Mouse (Mus musculus) lung, adult 2 months (tissue): Measurements from ENCODE around the gene Olfr139. TPM values are rescaled to one million over a fixed set of nuclear protein-coding genes. Genes with fewer than 3 reads are reported as not detected.

Source experiments
- DNase-seq: peaks from one replicate; pipeline ENCODE4 v3.0.0; 2022
- H3K4me1 ChIP-seq: fragments of 200-500 bp; 2 replicates; pipeline ENCODE4 v1.6.1; 2011; ENCODE audit warnings: low read length; ENCODE audit not compliant: control insufficient read depth, insufficient read depth
- H3K4me3 ChIP-seq: fragments of 200-500 bp; replicated peaks from 2 replicates; pipeline ENCODE3; 2011; ENCODE audit warnings: low read depth, mild to moderate bottlenecking, control low read depth, low read length; ENCODE audit errors: extremely low read depth
- CTCF ChIP-seq: fragments of 200-500 bp; IDR thresholded peaks from 2 replicates; pipeline ENCODE4 v1.5.1; 2011; ENCODE audit warnings: mild to moderate bottlenecking, low read length, control low read depth; ENCODE audit not compliant: insufficient read depth
- POLR2A ChIP-seq: fragments of 200-500 bp; IDR thresholded peaks from 2 replicates; pipeline ENCODE4 v1.6.1; 2011; ENCODE audit warnings: low read depth, mild to moderate bottlenecking, control low read depth, low read length, borderline replicate concordance; ENCODE audit errors: extremely low read depth
- WGBS: fragments of 180-500 bp; shearing (Covaris S2); methylation state at CpG from one replicate; pipeline ENCODE4 v1.1.7; 2018; 5-methylcytosine and 5-hydroxymethylcytosine counted together
- polyA plus RNA-seq: library from polyadenylated mRNA; depleted of rRNA; stranded (reverse); fragments of >200 nt; gene quantifications from 2 replicates; pipeline ENCODE4 v1.2.3, GENCODE M21; 2012; rRNA removed

The Olfr139 gene
- not detected in 2 replicates for polyA plus RNA-seq

GRCm38 (mm10) chr11:74056451-74056850 lies at the start of gene Olfr139, which contains the start of gene Olfr399:
Gene Olfr139, minus strand, starts transcription at chr11:74056551.
Gene Olfr399, minus strand, starts transcription at chr11:74056615.
- TF ChIP-seq CTCF (no peak), POLR2A (no peak)
- H3K4me1 ChIP-seq = no peaks in the 10 kb centered on the region
- no peak for DNase-seq
- 78% methylated on average over 2 of the region's 2 CpGs for WGBS
- H3K4me3 ChIP-seq = no peak within 1 kb of the TSS

DNA sequence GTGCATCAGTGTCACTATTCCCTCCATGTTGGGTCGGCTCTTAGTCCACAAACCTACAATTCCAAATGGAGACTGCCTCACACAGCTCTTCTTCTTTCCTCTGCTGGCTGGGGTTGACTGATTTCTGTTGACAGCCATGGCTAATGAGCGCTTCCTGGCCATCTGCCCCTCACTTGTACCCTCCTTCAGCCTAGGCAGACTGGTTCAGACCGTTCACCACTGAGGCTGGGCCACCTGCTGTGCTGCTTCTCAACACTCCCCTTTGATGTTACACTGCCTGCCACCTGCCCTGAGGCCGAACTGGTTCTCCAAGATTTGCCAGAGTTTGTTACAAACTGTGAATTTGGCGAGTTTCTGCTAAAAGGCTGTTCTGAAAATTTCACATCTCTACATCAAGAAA lies 48.7 kb upstream of the Olfr139 start:
- 29% methylated on average over 5 of the region's 5 CpGs for WGBS
- no peak overlapping the region for H3K4me3 ChIP-seq
- no peak for TF ChIP-seq POLR2A
- TF ChIP-seq CTCF = no peak

GRCm38 (mm10) chr11:74101507-74101906 lies 45.2 kb upstream of the Olfr139 start:
- no peak for DNase-seq
- 35% methylated on average over 2 of the region's 2 CpGs for WGBS
- Histone ChIP-seq H3K4me3 (no peak overlapping the region), H3K4me1 (no peaks in the 10 kb centered on the region)
- TF ChIP-seq CTCF (no peak), POLR2A (no peak)

More for the DNA sequence above, 48.7 kb upstream of the Olfr139 start:
- H3K4me1 ChIP-seq = no peaks in the 10 kb centered on the region
- DNase-seq = no peak

GRCm38 (mm10) chr11:74100724-74101123 lies 44.4 kb upstream of the Olfr139 start:
- H3K4me1 ChIP-seq = no peaks in the 10 kb centered on the region
- no peak for DNase-seq
- 57% methylated on average over 2 of the region's 2 CpGs for WGBS
- H3K4me3 ChIP-seq = no peak overlapping the region
- TF ChIP-seq POLR2A = no peak
- no peak for TF ChIP-seq CTCF

DNA sequence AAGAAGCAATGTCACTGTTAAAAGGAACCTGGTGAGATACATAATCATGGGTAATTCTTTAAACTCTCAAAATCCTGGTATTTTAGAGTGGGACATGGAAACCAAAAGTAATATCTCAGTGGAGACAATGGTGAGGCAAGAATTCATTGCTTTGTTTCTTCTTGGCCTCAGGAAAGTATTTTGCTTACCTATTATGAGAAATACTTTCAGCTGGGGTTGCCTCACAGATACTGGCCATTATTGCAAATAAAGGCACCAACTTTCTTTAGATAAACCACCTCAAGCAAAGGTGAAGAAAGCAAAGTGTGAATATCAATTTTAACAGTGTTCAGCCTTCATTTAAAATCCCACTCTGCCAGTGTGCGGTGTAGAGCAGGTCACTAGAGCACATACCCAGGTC lies 13.3 kb upstream of the Olfr139 start, which contains the start of gene Zfp616:
Zfp616 (plus strand) TSS at position 301 of the 400 bp plus-strand sequence.
- DNase-seq = no peak
- WGBS = 88% methylated on average over 1 of the region's 1 CpGs
- Histone ChIP-seq H3K4me3 (no peak within 1 kb of the TSS), H3K4me1 (no peaks in the 10 kb centered on the region)
- no peak for TF ChIP-seq POLR2A
- TF ChIP-seq CTCF = no peak

GRCm38 (mm10) chr11:74051347-74051746 lies 5.0 kb downstream of the Olfr139 start:
- no peak for TF ChIP-seq POLR2A
- no peak for TF ChIP-seq CTCF
- WGBS = 66% methylated on average over 3 of the region's 3 CpGs
- no peak for DNase-seq
- Histone ChIP-seq H3K4me1 (no peaks in the 10 kb centered on the region), H3K4me3 (no peak overlapping the region)

Other genes with a start within 250 kb of the Olfr139 start
- gene Olfr392, start 239.5 kb downstream of the Olfr139 start, polyA plus RNA-seq = not detected in 2 replicates
- gene Olfr393, start 205.1 kb downstream of the Olfr139 start, polyA plus RNA-seq = not detected in 2 replicates
- gene Olfr394, start 165.8 kb downstream of the Olfr139 start, polyA plus RNA-seq = not detected in 2 replicates
- gene Olfr395, start 147.3 kb downstream of the Olfr139 start, polyA plus RNA-seq = not detected in 2 replicates
- not detected in 2 replicates for gene Olfr23, start 119.9 kb downstream of the Olfr139 start, polyA plus RNA-seq
- gene Olfr397, start 95.7 kb downstream of the Olfr139 start, polyA plus RNA-seq = not detected in 2 replicates
- gene Olfr398, start 66.1 kb downstream of the Olfr139 start, polyA plus RNA-seq = not detected in 2 replicates
- not detected in 2 replicates for gene Olfr399, start 64 bp upstream of the Olfr139 start, polyA plus RNA-seq
- not detected in 2 replicates for gene Zfp616, start 13.4 kb upstream of the Olfr139 start, polyA plus RNA-seq
- not detected in 2 replicates for gene Olfr401, start 57.2 kb upstream of the Olfr139 start, polyA plus RNA-seq
- not detected in 2 replicates for gene Olfr402, start 97.0 kb upstream of the Olfr139 start, polyA plus RNA-seq
- not detected in 2 replicates for gene Olfr403, start 129.7 kb upstream of the Olfr139 start, polyA plus RNA-seq
- gene Olfr43, start 154.8 kb upstream of the Olfr139 start, polyA plus RNA-seq = not detected in 2 replicates
- not detected in 2 replicates for gene Olfr406, start 203.3 kb upstream of the Olfr139 start, polyA plus RNA-seq
- not detected in 2 replicates for gene Olfr59, start 227.2 kb upstream of the Olfr139 start, polyA plus RNA-seq